Mouse (Mus musculus) cerebellum, postnatal 4 days (tissue): ENCODE data around the gene Lpcat4.
"Not testable (repeated sequence)": the region's sequence is repeated elsewhere in the genome, so short reads cannot be mapped to it uniquely, and the experiment has no call there.

ENCODE experiments used
- DNase-seq, 2 experiments: peaks; one replicate each; pipeline ENCODE4 v3.0.0; 2022; ENCODE audit warnings: low spot score in 2 of 2, mixed read lengths in 1 of 2

Gene Lpcat4

DNA sequence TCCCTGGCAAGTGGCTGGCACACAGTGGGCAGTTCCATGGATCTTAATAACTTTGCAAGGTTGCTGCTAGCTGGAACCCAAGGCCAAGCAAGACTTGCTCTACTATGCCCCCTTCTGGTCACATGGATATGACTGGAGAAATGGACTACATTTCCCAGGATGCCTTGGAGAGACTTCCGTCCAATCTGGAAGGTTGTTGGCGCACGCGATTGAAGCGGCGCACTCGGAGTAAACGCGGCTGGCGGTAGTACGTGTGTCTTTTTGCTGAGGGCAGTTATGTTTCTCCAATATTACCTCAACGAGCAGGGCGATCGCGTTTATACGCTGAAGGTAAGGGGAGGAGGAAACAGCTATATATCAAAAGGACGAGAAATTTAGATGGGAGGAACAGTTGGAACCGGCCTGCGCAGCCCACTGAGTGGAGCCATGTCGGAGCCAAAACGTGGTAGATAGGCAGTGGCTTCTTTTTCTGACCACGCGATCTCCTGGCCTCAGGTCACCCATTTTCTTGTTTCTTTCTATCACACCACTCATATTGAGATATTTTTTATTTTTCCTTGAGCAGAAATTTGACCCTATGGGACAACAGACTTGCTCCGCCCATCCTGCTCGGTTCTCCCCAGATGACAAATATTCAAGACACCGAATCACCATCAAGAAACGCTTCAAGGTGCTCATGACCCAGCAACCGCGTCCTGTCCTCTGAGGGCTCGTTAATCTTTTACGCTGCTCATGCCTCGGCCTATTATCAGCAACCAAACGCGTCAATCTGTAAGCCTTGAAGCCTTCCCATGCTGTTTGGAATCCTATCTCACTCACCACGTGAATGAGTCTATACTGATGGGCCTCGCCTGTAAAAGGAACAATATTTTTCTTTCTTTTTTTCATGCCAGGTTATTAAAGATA is 22.7 kb downstream of the Lpcat4 start, which contains the start of gene Nop10:
TSS of gene Nop10 (plus strand) at position 179 of the 906 bp plus-strand sequence.
- peak; percentile 56 to 83 for DNase-seq

DNA sequence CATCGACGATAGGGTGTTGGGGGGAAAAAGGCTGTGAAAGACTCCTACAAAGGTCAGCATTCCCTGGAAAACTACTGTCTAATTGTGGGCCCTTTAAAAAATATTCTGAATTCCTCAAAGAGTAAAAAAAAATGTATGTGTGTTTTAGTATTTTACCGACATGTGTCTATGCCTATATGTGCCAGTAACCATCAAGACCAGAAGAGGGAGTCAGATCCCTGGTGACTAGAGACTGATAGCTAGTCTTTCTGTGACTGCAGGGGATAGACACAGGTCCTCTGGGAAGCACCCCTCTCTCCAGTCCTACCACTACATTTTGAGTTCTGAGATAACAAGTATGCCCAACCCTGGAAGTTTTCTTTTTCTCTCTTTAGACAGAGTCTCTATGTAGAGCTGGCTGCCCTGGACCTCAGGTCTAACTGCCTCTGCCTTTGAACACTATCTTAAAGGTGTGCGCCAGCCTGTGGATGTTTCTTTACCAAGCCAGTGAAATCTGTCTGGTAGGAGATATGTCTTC is 23.6 kb downstream of the Lpcat4 start:
- DNase-seq = no peak

DNA sequence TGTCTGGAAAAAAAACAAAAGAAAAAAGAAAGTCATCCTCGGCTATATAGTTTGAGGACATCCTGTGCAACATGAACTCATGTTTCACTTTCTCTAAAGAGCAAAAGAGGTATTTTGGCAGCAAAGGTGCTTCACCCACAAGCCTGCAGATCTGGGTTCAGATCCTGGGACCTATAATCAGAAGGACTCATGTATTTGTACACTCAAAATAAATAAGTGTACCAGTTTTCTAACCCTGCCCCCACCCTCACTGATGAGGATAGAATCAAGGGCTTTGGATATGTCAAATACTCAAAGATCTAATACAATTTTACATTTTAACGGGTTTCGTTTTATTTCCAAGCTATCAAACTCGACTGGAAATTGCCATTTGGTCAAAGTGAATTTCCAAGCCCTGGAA is 25.1 kb downstream of the Lpcat4 start:
- no peak for DNase-seq

DNA sequence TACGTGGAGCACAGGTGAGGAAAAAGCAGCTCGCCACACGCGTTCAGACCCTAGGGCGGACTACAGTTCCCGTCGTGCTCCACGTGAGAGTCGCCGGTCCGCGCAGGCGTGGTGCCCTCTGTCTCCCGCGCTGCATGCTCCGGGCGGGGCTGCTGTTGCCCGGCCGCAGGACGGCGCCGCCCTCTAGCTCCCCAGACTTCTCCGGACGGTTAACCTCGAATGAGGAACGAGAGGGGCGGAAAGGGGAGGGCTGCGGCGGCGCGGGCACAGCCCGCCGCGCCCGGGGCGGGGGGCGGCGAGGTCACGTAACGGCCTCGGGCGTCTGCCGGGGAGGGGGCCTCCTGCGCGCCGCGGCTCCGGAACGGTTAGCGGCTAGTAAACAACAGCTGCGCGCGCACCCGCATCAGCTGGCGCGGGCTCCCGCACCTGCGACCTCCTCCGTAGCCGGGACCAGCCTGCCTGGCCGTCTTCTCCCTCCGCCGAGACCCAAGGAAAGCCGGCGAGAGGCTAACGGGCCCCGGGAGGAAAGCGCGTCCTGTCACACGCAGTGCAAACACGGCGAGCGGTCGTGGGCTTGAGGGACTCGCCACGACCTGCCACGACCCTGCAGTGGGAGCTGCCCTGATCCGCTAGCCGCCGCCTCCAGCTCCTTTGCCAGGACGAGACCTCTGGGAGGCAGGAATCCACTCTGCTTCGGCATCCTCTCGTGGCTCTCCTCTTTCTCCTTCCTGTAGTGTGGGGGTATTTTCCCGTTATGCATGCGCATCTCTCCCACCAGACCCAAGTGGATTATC is 26.4 kb downstream of the Lpcat4 start, which contains the start of gene Slc12a6:
TSS of gene Slc12a6 (plus strand) at position 378 of the 794 bp plus-strand sequence.
- peak; percentile 85 to 89 for DNase-seq

DNA sequence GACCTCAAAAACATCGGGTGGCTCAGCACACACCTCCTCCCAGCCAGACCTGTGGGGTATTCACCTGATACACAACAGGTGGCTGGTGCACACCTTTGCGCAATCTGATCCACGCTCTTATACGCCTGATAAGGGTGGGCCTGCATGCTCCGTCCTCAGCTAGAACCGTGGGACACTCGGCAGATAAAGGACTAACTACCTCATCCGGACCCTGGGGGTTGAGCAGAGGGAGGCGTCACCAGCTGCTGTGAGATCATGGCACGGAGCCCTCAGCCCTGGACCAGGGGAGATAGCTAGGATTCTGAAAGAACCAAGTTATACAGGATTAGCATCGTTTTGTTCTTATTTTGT is 26.9 kb downstream of the Lpcat4 start, which contains the start of gene Gm21985:
TSS of gene Gm21985 (plus strand) at position 73 of the 351 bp plus-strand sequence.
- DNase-seq = peak in 1 of 2 experiments; percentile 49

DNA sequence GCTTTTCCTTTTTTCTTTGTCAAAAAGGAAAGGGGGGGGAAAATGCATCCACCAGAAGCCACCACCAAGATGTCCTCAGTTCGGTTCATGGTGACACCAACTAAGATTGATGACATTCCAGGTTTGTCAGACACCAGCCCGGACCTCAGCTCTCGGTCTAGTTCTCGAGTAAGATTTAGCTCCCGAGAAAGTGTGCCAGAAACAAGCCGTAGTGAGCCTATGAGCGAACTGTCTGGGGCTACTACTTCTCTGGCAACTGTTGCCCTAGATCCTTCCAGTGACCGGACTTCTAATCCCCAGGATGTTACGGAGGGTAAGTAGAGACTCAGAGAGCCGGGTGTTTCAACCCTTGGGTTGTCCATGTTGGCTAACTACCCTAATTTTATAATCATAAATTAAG is 27.5 kb downstream of the Lpcat4 start:
- DNase-seq = no peak

DNA sequence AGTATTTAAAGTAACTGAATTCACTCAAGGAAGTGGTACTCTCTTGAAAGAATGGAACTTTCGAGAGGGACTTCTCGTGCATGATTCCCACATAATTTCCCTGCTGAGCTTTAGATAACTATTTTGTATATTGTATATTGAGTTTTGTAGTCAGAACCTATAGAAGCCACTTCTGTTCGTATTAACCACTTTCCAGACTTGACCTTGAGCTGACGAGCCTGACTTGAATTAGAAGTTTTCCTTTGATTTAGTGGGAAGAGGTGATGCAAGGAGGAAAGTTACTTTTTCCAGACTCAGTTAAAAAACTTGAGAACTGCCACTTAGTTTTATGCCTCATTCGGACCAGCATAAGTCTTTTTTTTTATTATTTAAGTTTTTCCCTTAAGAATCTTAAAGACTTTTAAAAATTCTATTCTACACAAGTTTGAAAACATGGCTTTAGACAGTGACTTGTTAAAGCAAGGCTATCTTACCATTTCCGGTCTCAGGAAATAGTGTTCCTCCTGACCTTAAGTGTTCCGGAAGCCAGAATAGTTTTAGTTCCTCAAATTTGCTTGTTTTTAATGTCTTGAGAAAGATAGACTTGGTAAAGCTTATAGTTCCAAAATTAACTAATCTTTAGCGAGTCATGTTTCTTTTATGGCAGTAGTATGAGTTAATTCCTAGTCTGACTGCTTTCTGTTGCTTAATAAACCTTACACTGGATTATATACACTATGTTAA is 28.4 kb downstream of the Lpcat4 start:
- DNase-seq = no peak

DNA sequence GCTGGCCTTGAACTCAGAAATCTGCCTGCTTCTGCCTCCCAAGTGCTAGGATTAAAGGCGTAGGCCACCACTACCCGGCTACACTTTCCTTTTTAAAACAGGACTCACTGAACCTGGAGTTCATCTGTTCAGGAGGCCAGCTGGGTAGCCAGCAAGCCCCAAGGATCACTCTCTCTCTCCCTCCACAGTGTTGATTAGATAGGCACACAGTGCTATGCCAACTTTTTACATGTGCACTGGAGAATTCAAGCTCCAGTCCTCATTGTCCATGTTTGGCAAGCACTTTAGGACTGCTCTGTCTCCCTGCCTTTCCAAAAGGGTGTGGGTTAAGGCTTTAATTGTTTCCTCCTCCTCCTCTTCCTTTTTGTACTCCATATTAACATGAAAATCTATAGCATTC is 30.7 kb downstream of the Lpcat4 start:
- no peak for DNase-seq

DNA sequence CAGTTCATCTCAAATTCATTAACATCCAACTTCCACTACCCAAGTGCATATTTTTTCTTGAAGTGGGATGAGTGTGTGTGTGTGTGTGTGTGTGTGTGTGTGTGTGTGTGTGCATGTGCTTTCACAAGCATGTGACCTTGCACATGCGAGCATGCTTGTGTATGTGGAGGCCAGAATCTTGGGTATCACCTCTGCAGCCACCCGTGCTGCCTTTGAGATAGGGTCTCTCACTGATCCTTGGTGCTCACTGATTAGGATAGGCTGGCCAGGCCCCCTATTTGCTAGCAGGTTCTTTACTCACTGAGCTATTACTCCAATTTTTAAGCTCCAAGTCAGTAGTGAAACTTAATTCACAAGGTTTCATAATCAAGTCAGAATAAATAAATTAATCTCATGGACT is 33.6 kb downstream of the Lpcat4 start:
- DNase-seq = no peak

DNA sequence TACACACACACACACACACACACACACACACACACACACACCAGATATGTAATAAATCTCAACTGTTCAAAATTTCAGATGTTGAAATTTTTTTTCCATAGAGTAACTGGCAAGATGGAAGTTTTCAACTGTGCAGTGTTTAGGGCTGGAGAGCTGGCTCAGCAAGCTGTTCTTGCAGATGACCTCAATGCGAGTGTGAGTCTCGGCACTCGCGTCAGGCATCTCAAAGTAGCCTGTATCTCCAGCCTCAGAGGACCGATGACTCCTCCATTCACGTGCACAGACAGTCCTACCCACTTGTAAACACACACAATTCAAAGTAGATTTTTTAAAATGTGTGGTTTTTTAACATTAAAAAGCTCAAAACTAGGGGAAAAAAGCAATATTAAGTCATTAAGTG is 34.2 kb downstream of the Lpcat4 start:
- no peak for DNase-seq

DNA sequence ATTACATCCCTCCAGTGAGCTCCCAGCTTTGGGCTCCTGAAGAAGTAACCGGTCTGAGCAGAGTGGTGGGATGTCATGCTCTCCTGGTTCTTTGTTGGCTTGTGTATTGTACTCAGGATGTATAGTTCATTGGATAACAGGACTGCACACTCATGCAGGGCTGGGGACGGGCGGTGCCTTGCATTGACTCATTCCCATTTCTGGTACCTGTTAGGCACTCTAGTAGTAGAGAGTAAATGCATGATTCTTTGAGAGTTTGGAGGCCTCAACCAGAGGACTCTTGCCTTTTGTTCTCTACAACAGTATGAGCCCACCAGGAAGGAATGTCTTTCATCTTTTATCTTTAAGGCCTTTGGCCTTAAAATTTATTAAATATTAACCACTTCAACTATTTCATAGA is 37.6 kb downstream of the Lpcat4 start:
- no peak for DNase-seq

DNA sequence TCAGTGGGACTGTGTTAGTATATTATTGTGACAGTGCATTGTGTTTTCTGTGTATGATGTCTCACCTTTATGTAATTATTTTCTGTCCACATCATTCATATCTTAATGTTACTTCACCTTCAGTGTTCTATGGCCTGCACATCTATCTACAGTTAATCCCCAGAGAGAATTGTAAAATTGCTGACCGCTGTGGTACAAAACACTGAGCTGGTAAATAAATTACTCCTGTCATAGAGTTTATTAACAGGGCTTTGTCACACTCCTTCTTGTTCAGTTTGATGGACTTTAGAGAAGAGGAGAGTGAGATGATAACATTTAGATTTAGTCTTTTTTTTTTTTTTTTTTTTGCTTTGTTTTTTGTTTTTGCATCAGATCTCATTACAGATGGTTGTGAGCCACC is 43.6 kb downstream of the Lpcat4 start:
- no peak for DNase-seq

DNA sequence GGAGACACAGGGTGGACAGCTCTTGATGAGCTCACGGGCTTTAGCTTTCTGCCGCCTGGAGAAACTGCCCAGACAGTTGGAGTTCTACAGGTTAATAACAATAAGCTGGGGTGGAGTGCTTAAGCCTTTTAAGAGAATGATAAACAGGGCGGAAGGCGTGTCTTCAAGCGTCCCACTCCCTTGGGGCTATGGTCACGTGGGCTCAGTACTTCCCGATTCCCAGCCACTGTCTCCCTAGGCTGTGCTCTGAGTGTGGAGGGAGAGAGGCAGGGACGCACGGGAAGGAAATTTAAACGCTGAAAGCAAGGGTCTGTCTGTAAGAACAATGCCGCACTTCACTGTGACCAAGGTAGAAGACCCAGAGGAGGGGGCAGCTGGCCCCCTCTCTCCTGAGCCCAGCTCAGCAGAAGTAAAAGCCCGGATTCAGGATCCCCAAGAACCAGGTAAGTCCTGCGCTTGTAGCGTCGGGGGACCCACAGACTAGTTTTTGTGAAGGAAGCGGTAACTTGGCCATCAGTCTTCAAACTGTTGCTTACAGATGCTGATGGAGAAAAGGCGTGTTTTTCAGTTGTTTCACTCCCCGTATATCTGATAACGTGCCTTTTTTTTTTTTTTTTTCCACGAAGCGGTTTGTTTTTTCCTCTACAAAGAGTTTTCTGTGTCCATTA is 45.2 kb downstream of the Lpcat4 start:
- DNase-seq = no peak

DNA sequence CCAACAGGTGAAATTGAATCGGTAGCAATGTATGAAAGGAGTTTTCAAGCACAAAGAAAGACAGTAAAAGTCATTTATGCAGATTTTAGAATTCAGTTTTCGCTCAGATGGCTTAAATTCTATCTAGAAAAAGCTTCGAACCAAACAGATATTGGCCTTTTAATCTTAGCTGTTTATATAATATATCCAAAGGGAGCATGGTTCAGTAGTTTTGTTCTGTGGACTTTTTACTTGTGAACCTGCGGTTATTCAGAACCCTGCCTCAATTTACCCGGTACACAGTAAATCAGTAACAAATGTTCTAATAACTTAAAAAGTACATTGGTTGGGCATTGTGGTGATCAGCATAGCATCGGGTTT is 45.7 kb downstream of the Lpcat4 start:
- DNase-seq = no peak

DNA sequence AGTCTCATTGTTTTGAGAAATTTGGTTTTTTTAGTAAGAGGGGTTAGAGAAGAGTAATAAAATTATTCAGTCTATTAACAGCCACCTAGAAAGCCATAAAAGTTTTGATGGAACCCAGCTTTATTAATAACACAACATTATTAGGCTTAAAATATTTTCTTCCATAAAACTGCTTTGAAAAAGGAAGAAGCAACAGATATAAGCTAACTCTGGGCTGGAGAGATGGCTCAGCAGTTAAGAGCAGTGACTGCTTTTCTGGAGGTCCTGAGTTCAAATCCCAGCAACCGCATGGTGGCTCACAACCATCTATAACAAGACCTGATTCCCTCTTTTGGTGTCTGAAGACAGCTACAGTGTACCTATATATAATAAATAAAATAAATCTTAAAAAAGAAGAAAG is 46.8 kb downstream of the Lpcat4 start:
- DNase-seq = not testable (repeated sequence)

DNA sequence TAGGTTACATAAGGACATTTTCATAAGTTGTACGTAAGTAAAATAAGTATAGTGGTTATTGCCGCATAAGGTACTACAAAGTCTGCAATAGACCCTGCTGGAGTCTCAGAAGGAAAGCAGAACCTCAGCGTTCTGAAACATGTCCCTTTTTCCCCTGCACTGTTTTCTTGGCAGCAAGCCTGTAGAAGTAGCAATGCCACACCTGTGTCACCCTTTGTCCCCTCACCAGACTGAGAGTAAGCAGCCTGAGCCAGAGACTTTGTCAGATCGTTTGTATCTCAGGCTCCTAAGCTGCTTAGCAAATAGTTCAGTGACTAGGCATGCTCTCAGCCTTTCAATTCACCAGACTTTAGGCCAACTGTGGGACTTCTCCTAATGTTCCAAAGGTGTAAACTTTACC is 47.8 kb downstream of the Lpcat4 start:
- no peak for DNase-seq

DNA sequence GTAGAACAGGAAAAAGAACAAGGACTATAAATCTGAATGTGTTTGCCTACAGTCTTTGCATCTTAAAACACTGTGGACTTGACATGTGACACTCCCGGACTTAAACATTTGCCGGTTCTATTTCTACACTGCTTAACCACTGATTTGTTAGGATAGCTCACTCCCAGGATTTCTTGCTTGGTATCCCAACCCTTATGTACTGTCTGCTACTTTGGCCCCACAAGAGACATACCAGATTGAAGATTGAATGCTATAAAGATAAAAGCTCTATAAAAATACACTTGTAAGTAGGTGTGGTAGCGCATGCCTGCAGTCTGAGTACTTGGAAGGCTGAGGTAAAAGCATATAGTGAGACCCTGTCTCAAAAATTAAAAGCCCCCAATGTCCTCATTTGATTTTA is 50.2 kb downstream of the Lpcat4 start:
- DNase-seq = no peak

DNA sequence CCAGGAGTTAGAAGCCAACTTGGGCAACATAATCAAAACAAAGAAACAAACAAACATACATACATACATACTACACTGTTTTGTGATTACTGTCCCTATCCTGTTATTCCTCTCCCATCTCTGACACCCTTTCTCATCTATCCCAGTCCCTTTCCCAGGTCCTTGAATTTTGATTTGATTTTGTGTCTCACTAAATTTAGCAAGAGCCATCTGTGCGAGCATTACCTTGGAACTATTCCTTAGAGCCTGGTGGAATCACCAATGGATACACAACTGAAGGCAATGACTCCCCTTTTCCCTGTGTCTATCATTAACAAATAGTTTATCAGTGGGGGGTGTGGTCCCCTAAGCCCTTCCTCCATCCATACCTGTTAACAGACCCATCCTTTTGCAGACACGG is 53.6 kb downstream of the Lpcat4 start:
- DNase-seq = no peak

DNA sequence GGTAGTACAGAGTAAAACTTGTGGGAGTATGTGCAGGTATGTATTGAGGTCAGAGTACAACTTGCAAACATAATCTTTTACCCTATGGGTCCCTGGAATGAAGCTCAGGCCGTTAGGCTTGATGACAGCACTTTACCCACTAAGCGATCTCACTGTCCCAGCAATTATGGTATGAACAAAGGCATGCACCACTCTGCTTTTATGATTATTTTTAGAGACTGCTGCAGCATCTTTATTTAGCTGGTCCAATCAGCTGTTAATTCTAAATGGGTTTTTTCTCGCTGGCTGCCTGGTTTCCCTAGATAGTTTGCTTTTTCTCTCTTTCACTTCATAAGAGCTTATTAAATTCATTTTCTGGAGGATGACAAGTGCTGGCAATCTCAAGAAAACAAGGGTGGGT is 56.9 kb downstream of the Lpcat4 start:
- no peak for DNase-seq
